Mouse (Mus musculus): ENCODE measurements around the gene Serpina5. TPM values are rescaled to one million over a fixed set of nuclear protein-coding genes. Genes with fewer than 3 reads are reported as not detected.
A peak's percentile ranks its signal among the peaks of the same experiment; 100 is the strongest.

Serpina5 gene
- total RNA-seq, 2 experiments from 2014 or later, result not detected

DNA sequence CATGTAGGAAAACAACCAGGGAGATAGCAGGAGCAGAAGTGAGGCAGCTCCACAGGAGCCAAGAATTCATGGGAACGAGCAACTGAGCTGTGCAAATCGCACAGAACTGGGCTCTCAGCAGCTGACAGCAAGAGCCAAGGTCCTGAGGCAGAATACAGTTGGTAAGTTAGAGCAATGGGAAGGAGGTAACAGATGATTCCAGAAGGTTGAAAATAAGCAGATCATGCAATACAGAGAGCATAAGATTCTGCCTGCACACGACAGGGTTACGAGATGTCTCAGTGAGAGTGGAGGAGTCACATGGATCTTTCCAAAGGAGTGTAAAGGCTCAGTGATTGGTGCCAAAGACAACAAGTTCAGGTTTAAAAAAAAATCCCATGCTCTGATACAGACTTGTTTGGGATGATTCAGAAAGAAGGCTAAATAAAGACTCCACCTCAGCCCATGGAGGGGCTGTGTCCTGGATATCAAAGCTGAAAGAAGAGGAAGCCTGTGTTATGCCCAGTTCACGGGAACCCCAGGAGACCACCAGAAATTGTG is 24.2 kb downstream of the Serpina5 start:
- DNase-seq (ENCODE audit: low spot score in 2 of 2), result no peak

DNA sequence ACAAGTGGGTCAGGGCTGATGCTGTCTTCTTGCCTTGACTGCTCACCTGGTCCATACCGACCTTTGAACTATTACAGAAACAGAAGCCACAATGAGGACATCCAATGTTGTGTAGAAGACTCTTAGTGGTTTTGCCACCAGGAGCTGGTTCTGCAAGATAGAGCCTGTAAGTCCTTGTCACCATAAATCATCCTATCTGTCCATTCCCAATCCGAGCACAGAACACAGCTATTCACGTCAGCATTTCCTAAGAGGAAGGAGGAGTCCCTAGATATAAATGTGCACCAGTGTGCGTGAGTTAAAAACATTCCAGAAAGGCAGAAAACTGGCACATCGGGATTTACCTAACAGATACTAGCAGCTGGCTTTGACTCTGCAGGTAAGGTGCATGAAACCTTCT is 26.8 kb downstream of the Serpina5 start, which contains the start of gene Serpina3b:
TSS of gene Serpina3b (plus strand) at position 301 of the 400 bp plus-strand sequence.
- no peak for DNase-seq (ENCODE audit: low spot score in 2 of 2)

DNA sequence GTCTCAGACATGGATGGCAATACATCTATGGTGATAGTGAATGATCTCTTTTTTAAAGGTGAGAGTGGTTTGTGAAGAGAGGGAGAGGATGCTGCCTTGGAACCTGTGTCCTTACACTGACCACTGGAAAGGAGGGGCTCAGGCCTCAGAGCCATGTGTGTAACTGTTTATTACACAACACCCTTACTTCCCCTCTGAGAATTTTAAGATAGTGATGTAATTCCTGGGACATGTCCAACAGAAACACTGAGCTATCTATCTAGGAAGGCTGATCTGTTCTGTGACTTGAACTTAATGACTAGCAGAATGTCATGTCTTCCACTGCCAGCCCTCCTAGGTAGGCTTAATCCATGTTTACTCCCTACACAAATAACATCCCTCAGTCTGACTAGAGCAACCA is 30.1 kb downstream of the Serpina5 start:
- no peak for DNase-seq (ENCODE audit: low spot score in 2 of 2)

DNA sequence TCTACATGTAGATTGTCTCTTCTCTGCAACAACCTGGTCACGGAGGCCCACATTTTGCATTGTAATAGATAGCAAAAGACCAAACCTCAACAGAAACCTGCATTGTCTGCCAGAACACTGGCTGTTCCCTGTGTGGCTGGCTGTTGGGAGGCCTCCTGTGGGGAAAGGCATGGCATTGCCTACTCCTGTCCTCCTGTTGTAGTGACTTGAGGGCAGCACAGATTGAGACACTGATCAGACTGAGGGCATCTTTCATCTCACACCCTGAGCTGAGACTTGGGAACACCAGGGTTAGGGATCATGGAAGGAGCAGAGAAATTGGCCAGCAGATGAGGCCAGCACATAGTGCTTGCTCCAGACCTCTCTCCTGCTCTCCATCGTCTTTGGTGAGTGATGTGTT is 37.3 kb downstream of the Serpina5 start:
- DNase-seq (ENCODE audit: low spot score in 2 of 2), result no peak

DNA sequence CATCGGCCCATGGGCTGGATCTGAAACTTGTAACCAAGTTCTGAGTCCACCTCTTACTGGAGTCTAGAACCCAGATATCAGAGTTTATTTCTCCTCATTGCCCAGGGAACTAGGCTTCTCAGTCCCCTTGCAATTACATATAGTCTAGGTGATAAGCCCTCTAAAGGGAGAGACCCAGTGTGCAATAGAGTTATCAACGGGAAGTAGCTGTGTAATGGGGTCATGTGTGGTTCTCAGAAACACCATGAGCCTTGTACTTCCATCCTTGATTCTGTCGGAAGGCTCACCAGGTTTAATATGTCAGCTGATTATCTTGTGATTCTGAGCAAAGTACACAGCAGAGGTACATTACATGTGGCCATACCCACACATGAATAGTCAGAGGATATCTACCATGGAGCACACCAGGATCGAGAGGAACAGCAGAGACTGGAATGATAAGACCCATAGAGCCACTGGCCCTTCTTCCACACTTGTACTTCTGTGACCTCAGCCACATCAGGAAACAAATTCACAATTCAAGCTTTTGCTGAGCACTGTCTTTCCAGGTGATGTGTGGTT is 39.7 kb downstream of the Serpina5 start:
- no peak for DNase-seq (ENCODE audit: low spot score in 2 of 2)

DNA sequence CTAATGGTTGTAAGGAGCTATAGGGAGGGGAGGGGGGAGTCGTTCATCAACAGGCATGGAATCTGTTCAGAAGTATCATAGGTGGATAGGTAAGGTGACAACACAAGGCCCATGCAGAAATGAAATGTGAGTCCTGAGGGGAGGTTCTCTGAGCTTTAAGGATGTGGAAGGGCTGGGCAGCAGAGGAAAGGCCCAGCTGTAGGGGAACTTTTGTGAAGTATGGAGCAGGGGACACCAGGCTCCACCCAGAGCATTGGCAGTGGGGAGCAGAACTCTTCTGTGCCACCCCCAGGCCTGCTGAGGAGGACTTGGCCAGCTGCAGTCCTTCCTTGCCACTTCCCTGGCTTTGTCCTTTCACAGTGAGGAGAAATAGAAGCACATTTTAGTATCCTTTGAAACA is 40.6 kb downstream of the Serpina5 start:
- no peak for DNase-seq (ENCODE audit: low spot score in 2 of 2)

DNA sequence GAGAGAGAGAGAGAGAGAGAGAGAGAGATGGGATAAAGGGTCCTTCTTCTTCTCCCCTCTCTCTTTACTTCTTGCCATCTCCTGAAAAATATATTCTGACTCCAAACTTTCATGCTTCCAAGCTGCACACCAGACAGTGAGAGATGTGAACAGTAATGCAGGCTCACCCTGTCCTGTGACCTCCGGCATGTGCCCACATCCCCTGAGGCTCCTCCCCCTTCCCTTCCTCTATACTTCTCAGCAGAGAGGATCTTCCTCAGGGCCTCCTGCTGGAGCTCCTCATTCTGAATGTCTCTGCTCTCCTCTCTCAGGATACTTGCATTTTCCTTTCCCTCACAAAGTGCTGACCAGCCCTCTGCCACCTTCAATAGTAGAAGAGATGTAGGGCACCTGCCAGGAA is 41.5 kb downstream of the Serpina5 start:
- no peak for DNase-seq (ENCODE audit: low spot score in 2 of 2)

DNA sequence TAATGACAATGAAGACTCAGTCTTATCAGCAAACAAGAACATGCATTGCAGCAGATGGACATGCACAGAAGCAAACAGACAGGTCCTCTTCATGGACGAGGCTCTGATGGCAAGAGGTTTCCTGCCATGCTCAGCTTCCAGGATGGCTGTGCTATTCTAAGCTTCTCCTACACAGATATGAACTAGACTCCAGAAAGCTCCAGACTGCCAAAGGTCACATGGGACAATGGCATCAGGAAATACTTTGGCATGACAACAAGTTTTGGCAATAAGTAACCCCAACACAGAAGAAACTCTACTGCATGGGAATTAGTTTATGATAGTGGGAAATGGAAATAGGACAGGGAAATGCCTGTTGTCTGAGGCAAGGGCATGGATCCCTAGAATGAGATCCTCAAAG is 42.4 kb downstream of the Serpina5 start:
- no peak for DNase-seq (ENCODE audit: low spot score in 2 of 2)

DNA sequence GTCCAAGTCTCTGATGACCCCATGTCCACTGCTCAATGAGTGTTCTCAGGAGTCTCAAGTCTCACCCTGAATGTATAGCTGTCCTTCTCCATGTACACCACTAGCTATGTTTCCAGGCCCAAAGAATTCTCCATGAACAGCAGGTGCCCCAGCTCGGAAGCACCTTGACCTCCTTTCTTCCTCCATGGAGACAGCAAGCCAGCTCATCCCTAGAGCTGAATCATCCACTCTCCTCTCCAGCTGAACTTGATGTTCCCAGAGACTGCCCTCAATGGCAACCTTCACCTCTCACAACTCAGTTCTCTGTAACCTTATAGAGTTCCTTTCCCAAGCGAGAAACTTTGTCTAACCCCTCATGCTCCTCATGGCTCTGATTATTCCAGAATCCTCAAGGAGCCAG is 44.7 kb downstream of the Serpina5 start:
- DNase-seq (ENCODE audit: low spot score in 2 of 2), result no peak

DNA sequence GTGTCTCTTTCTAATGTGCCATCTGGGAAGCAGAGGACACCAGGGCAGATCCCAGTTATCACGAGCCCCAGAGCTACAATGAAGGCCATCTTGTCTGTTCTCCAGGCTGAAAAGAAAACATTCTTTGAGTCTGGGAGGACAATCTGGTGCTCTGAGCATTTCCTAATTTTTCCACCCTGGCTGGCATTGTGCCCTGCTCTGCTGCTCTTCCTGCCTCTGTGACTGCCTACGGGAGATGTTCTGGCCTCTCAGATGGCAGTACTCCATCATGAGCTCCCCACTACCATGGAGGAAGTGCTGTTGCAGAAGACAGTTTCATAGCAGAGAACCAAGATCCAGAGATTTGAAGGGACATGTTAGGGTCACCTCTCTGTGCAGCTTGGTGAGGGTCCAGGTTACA is 51.1 kb downstream of the Serpina5 start:
- DNase-seq (ENCODE audit: low spot score in 2 of 2), result peak; percentile 22 to 62

DNA sequence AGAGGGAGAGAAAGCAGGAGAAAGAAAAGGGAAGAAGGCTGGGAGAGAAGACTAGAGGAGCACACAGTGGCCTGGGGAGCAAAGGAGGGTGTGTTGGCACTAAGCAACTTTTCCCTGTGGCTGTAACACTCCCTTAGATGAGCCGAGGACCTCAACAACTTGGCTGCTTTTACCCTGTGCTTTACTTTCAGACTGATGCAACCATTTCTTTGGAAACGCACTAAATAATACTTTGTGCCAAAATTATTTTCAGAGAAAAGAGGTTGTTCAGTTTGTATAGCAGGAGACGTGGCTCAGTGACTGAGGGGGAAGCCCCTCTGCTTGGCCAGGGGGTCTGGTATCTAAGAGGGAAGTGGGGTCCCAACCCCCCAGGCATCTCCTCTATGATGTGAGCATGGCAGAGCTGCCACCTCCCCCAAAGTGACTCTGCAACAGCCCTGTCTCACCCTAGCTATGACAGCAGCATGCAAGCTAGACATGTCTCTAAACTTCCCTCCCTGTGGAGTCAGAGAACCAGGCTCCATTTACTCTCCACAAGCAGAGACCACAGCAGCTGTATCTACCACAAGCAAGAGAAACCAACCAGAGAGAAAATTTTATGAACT is 52.2 kb downstream of the Serpina5 start:
- no peak for DNase-seq (ENCODE audit: low spot score in 2 of 2)

DNA sequence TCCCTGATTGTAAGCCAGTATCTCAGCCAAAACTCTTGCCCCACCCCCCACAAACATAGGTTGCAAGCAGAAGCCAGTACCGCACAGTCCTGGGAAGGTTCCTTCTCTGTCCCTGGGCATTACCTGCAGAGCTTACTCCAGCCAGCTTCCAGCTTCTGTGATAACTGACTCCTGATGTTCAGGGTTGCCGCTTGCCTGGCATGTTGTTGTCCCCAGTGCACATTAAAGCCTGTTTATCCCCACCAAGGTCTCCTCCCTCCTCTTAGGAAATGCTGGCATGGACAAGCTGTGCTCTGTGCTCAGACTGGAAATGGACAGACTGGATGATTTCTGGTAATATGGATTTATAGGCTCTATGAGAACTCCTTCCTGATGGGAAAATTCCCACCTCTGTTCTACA is 52.7 kb downstream of the Serpina5 start, which contains the start of gene Serpina3c:
TSS of gene Serpina3c (minus strand) at position 215 of the 400 bp plus-strand sequence.
- no peak for DNase-seq (ENCODE audit: low spot score in 2 of 2)

Other genes starting within 250 kb of the Serpina5 start
- gene Serpina1a, start 237.6 kb upstream of the Serpina5 start, total RNA-seq (2021), result not detected
- not detected for gene Serpina1c, start 196.2 kb upstream of the Serpina5 start, total RNA-seq (2021)
- gene Serpina1e, start 142.1 kb upstream of the Serpina5 start, total RNA-seq (2021), result not detected
- not detected for gene Serpina11, start 111.2 kb upstream of the Serpina5 start, total RNA-seq (2021)
- under 1 TPM in 1 of 2 experiments, not detected in 1; 0.32 TPM for gene Serpina9, start 87.4 kb upstream of the Serpina5 start, total RNA-seq (2021)
- not detected for gene Serpina12, start 56.7 kb upstream of the Serpina5 start, total RNA-seq (2021)
- gene Serpina3a, start 11.6 kb downstream of the Serpina5 start, total RNA-seq (2021), result not detected
- gene Serpina3b, start 26.9 kb downstream of the Serpina5 start, total RNA-seq (2021), result not detected
- gene Serpina3c, start 52.8 kb downstream of the Serpina5 start, total RNA-seq (2021), result under 1 TPM; 0.20 to 0.37 TPM
- not detected for gene Serpina3f, start 113.4 kb downstream of the Serpina5 start, total RNA-seq (2021)
- 1 to 10 TPM; 2.7 to 3.5 TPM for gene Serpina3g, start 135.1 kb downstream of the Serpina5 start, total RNA-seq (2021)
- under 1 TPM; 0.79 to 0.84 TPM for gene Serpina3i, start 162.0 kb downstream of the Serpina5 start, total RNA-seq (2021)
- gene Serpina3j, start 213.4 kb downstream of the Serpina5 start, total RNA-seq (2021), result not detected
- not detected for gene Serpina3k, start 237.4 kb downstream of the Serpina5 start, total RNA-seq (2021)
- gene Serpina3m, start 237.4 kb downstream of the Serpina5 start, total RNA-seq (2021), result under 1 TPM; 0.36 to 0.37 TPM